Mouse (Mus musculus) heart, postnatal 4 days (tissue): ENCODE measurements at regions not wholly inside any gene's neighbourhood (a gene's known extent, or its start where the extent isn't known, plus 50 kb on each side); places are given as distances from the start of the nearest gene placed in this dataset.

Experiments
- DNase-seq: peaks from one replicate; pipeline ENCODE4 v3.0.0; 2021

DNA sequence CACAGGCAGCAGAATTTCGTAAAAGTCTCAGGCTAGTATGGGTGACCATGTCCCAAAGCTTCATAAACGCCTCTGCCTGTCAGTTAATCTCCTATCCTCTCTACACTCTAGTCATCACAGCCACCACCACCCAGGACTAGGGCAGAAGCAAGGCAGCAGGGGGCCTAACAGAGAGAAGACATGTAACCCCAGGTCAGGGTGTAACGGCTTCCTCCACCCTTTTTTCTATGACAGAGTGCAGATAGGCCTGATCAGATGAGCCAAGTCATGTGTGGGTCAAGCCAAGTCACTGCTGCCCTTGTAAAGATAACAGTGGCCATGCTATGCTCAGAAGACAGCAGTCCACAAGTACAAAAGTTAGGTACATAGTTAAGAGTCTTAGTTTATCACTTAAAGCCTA is 270.1 kb upstream of the Arid1b start:
- DNase-seq: no peak

GRCm38 (mm10) chr17:4726331-4726741 is 267.8 kb upstream of the Arid1b start:
- peak; percentile 18 for DNase-seq

DNA sequence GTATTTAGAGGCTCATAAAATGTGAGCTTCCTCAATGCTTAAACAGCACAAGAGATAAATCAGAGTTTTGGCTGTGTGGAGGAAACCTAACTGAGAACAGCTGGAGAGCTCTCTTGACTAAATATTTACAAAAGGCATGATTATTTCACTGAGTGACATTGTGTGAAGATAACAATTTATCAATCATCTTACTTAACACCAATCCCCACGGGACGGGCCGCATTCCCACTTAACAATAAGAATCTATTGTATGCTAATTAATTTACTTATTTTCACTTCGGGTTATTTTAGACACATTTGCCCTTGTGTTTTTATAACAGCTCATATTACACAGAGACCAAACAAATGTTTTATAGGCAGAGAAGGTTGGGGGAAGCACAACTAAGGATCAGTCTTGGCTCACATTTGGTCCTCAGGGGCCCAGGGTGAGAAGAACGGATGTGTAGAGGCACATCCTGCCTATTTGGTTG is 259.7 kb upstream of the Arid1b start:
- peak; percentile 45 for DNase-seq

DNA sequence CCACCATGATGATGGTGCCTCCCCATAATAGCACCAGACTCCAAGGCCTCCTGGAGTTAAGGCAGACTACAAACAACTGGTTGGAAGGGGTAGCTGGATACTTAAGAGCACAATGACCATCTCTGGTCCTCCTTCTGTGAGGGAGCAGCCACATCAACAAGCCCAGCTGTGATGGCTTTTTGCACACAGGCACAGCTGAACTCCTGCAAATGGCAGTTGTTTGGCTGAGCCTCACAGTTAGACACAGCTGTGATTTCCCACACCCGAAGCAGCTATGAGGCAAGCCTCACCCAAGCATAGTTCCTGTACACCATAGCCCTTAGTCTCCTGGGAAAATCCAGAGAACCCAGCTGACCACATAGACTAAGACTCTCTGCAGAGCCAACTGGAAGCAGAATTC is 258.9 kb upstream of the Arid1b start:
- DNase-seq: peak; percentile 45

GRCm38 (mm10) chr17:4736689-4737088 is 257.4 kb upstream of the Arid1b start:
- DNase-seq: no peak

GRCm38 (mm10) chr17:4738717-4739485 is 255.2 kb upstream of the Arid1b start:
- peak; percentile 25 for DNase-seq

- DNase-seq: peak; percentile 32
These were observed 253.3 kb upstream of the Arid1b start for GRCm38 (mm10) chr17:4740784-4741183.

DNA sequence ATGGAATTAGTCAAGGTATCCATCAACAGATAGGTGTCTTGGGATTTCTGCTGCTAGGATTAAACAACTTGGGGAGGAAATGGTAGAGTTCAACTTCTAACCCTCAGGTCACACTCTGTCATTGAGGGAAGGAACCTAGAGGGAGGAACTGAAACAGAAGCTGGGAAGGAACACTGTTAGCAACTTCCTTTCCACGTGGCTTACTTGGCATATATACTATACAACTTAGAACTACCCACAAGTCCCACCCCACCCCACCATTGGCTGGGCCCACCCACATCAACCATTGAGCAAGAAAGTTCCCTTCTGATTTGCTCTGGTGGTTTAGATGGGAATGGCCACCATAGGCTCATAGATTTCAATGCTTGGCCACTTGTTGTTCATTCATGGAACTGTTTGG is 251.8 kb upstream of the Arid1b start:
- DNase-seq: no peak

DNA sequence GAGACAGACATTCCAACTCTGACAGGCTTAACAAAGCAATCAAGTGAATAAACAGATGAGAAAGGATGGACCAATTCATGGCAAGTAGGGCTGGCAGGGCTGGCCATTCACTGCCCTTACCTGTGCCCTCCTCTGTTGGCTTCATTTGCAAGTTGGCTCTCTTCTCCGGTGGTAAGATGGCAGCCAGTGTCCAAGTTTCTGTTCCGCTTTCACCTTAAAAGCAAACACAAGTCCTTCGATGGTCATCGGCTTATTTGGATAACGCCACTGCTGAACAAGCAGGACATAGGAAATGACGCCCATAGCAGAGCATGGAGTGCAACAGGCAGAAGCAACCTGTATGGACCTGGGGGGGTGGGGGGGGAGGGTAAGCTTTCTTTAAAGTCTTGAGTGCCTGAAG is 231.2 kb upstream of the Arid1b start:
- no peak for DNase-seq

DNA sequence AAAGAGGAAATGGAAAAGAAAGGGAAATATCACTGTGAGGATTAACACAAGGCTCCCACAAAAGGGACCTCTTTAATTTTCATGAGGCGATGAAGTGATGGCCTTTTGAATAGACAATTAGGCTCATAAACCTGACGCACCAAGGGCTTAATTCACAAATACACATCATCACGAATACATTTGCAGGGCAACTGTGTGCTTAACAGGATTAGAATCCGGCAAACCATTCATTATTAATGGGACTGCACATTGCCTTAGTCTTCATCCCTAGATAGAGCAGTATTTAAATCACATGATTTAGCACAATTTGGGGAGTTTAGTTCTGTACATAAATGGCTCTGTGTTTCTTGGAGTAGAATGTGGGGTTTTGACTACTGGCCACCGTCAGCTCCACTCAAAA is 228.4 kb upstream of the Arid1b start:
- DNase-seq: no peak

GRCm38 (mm10) chr17:4767947-4768522 is 226.1 kb upstream of the Arid1b start:
- DNase-seq: peak; percentile 43

DNA sequence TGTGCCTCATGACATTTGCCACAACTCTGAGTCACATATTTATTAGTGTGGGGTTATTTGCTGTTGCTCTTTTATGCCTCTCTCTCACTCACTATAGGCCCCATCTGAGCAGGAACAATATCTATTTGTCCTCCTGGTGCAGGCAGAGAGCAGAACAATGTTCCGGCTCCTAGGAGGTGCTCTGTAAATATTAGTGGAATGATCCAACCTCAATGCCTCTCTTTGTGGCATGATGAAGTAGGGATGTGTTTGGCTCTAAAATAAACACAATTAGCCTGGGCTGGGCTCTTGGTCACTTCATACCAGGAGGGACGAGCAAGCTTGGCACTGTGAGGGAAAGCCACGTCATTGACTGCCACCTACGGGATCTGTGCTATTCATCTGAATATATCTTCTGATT is 224.8 kb upstream of the Arid1b start:
- DNase-seq: no peak

GRCm38 (mm10) chr17:4770052-4770451 is 224.1 kb upstream of the Arid1b start:
- DNase-seq: no peak

GRCm38 (mm10) chr17:4778161-4778560 is 216.0 kb upstream of the Arid1b start:
- peak; percentile 86 for DNase-seq

GRCm38 (mm10) chr17:4779017-4779416 is 215.1 kb upstream of the Arid1b start:
- no peak for DNase-seq

GRCm38 (mm10) chr17:4781586-4781985 is 212.5 kb upstream of the Arid1b start:
- DNase-seq: no peak

DNA sequence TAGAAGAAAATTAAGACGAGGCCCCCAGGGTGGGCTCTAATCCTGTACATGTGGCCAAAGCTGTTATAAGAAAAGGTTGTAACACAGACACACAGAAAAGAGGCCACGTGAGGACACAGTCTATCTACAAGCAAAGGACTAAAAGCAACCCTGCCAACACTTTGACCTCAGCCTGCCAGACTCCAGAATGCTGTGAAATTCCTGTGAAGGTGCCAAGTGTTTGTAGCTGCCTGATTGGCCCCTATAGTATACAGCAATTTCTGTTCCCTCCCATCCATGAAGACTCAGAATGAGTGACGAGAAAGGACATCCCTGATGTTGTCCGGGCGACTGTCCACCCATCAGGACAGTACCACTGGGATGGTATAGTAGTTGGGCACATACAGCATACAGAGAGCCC is 209.8 kb upstream of the Arid1b start:
- peak; percentile 62 for DNase-seq

GRCm38 (mm10) chr17:4785281-4785839 is 208.8 kb upstream of the Arid1b start:
- peak; percentile 25 for DNase-seq

- no peak for DNase-seq
These were observed 207.6 kb upstream of the Arid1b start for GRCm38 (mm10) chr17:4786524-4786923.

DNA sequence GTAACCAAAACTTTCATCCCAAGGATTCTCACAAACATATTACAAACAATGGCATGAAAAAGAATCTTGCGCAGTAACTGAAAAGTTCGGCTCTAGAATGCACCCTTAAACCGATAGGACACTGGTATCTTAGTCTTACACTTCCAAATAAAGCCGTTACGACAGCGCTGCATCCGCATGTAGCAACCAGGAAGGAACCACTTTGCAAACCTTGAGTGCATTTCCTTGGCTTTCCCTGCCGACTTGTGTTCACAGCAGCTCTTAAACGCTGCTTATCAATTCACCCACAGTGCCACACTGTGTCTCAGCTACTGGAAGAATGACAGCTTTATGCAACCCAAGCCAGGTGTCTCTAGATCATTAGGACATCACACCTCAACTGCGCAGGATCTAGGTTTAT is 202.3 kb upstream of the Arid1b start:
- DNase-seq: no peak

- DNase-seq: peak; percentile 46
These were observed 197.9 kb upstream of the Arid1b start for GRCm38 (mm10) chr17:4796241-4796640.

- no peak for DNase-seq
These were observed 190.1 kb upstream of the Arid1b start for GRCm38 (mm10) chr17:4804013-4804412.

GRCm38 (mm10) chr17:4806051-4806450 is 188.1 kb upstream of the Arid1b start:
- peak; percentile 38 for DNase-seq

DNA sequence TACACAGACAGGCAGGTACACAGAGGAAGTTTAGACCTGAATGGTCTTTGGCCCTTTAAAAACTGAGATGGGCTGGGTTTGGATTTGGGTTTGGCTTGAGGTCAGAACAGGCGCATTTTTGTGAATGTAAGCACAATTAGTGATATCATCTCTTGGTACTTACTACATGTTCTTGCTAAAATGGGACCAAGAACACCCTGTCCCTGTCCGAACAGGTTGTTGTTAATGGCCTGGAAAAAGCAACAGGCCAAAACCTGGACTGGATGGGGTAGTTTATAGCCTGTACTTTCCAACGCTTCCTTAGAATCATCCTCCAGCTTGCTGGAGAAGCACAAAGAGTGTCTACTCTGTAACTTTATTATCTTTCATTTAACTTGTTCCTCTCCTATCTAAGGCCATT is 185.2 kb upstream of the Arid1b start:
- no peak for DNase-seq
